Mouse (Mus musculus) adipocyte (in vitro differentiated cells): ENCODE data around the gene S100a9.

ENCODE experiments used
- DNase-seq: peaks from one replicate; pipeline ENCODE4 v3.0.0-alpha.2; 2016; ENCODE audit warnings: low spot score

The S100a9 gene

DNA sequence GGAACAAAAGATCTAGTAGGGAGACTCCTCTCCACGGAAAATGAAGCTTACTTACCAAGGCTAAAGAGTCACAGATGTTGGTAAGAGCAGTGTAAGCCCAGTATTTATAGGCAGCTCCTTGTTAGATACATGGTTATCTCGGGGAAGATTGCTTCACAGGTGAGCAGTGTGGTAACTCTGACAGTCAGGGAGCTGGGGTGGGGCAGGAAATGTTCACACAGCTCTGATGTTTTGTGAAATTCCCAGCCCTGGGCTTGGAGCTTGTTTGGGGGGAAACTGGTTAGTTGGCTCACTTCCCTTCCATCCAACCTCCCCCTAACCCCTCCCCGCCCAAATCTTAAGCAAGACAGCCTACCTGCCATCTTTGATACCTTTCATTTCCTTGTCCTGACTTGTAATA, at the start of gene S100a9:
TSS of gene S100a9 (minus strand) at position 109 of the 400 bp plus-strand sequence.
- DNase-seq = no peak

DNA sequence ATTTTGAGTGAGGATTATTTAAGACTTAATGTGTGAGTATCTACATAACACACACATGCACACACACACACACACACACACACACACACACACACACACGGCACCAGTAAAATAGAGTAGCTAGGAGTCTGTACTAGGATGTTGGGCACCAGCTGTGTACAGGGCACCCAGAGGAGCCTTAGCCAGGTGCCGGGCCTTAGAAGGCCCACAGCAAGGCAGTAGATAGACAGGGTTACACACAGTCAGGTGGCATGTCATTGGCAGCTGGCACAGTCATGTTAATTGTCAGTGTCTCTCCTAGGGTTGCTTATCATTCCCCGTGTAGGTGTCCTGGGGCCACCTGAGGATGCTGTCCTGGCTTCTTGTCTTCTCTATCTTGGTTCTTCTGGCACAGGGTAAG, 31.1 kb upstream of the S100a9 start, which contains the start of gene Pglyrp4:
TSS of gene Pglyrp4 (plus strand) at position 301 of the 400 bp plus-strand sequence.
- no peak for DNase-seq

DNA sequence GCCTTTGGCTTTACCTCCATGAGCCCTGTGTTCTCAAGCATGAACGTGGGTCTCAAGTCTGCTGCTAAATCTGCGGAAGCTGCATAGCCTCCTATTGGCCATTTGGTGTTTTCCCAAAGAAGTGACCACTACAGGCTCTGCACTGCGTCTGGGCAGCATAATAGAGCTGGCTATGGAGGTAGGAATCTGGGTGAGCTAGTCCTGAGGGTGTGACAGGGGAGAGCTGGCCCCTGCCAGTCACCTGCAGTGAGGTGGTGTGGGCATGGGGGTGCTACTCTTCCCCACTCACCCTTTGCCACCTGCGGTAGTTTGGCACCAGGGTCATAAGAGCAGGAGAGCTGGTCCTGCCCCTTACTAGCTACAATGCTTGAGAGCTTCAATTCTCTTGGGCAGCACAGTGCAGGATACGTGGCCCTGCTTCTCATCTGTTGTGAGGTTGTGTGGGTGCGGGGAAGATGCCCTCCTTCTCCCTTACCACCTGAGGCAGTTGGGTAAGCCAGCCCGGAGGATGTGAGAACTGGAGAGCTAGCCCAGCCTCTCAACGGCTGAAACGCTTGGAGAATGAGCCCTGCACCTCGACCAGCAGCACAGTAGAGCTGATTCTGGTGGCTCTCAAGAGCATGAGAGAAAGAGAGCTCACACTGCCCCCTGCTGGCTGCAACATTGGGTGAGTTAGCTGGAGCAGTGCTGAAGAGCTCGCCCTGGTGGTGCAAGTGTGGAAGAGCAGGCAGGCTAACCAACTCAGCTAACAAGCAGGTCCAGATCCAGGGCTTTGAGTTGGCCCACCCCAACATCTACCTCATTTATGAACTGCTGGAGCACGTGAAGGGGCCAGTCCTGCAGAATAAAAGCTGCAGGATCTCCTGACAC, 14.3 kb upstream of the S100a9 start:
- peak; percentile 96 for DNase-seq

DNA sequence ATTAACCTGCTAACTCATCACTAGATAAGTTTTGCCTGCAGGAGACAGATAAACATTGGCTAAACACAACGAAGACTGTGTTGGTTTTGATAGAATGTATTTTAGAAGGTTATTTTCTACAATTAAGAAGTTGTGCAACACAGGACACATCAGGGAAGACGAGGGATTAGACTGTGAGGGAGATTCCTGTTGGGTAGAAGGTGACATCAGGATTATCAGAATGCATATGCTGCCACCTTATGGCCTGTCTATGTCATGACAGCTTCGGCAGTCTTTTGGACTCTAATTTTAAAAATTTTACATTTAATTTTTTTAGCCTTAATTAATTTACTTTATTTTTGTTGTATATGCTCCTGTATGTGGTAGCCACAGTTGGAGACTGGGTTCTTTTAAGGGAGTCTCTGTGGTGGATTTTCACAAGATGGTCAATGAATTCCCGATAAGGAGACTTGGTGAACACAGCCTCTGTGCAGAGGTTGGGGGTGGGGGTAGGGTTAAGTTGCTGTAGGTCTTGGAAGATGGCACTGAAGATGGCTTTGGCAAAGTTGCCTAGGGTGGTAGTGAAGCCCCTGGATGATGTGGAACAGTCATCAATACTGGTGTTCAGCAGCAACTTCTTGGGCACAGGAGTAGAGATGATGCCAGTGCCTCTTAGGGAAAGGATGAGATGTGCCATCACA, 13.1 kb upstream of the S100a9 start:
- peak; percentile 71 for DNase-seq

DNA sequence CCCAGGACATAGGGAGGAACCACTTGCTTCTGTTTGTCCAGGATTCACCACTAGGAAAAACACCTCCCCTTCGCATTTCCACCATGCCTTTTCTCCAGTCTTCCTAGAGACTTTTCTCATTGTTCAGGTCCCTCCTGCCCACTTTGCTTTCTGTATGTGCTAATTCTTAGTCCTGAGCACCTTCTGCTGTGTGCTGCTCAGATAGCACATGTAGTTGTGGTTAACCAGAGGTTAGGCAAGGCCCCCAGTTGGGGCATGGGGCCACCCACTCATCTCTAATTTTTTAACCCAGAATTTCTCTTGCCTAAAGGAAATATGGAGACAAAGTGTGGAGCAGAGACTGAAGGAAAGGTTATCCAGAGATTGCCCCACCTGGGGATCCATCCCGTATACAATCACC, 6.7 kb upstream of the S100a9 start:
- no peak for DNase-seq

DNA sequence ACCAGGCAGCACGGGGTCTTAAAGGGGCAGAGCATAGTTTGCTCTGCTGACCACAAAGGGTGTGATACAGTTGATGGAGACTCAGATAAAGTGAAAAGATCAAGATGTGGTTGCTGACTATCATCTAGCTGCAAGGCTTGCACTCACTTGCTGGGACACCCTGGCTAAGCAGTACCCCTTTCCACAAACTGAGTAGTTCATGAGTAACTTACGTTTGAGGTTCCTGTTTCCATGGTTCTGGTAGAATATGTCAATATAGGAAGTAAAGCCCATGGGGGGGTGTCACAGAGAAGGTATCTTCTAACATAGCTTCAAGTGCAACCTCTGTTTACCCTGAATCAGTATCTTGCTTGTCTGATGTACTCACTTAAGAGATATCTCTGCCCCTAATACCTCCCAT, 2.0 kb downstream of the S100a9 start:
- DNase-seq = no peak

DNA sequence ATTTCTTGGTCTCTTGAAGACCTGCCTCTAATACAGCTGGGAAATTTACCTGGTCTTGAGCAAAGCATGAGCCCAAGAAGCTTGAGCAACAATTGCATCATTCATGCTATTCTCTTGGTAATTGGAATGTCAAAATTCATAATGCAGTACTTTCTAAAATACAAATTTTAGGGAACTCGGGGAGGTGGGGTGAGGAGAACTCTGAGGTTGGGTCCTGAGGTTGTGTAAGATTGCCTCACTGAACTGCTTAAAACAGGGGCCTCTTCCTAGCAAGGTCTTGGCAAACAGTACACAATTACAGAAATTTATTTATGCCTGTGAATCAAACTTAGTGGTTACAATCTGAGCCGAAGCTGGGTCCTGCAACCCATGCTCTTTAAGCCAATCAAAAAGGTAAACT, 8.7 kb downstream of the S100a9 start:
- DNase-seq = no peak

DNA sequence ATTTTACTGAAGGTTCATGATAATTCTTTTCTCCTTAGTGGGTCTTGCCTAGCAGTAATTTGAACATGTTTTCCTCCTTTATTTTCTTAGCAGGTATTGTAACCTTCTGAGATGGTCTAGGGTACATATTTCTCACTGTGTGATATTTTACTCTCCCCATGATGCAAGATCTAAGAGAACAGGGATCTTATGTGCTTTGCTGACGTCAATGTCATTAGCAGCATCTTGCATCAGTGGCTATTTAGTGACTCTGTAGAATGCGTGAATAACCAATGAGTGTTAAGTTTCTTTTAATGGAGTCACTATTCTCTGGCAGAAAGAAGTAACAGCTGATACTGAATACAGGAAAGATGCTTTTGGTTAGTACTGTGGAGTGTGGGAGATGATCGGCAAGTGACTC, 11.6 kb downstream of the S100a9 start:
- DNase-seq = no peak

DNA sequence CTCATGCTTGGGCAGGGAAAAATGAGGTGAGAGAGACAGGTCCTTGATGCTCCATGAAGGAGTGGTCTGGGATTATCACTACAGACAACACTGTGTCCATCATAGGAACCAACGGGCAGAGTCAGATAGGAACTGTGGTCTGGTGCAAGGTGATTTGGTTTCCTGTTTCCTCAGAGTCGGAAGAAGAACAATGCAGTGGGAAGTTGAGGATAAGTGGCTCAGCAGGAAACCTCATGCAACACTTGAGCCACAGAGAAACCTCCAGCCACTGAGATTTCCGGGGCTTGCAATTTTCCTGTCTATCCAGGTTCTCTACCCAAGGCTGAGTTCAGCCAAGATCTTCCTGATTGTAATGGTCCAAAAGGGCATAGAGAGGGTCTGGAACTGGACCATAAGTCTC, 16.9 kb downstream of the S100a9 start:
- no peak for DNase-seq

DNA sequence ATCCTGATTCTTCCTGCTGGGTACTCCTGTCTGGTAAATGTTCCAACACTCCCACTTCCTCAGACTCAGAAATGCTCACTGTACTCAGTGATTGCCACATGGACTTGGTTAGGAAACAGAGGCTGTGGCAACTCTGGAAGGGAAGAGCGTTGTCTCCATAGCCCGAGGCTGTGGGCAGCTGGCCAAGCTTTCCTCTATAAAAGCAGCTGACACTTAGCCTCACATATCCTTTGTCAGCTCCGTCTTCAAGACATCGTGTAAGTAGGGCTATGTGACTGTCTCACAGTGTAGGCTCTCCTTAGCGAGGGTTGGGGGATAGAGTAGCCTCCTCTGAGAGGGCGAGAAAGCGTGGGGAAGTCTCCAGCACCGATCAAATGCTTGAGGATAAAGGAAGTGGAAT, 26.7 kb downstream of the S100a9 start, which contains the start of gene S100a8:
TSS of gene S100a8 (plus strand) at position 133 of the 400 bp plus-strand sequence.
- peak; percentile 96 for DNase-seq

DNA sequence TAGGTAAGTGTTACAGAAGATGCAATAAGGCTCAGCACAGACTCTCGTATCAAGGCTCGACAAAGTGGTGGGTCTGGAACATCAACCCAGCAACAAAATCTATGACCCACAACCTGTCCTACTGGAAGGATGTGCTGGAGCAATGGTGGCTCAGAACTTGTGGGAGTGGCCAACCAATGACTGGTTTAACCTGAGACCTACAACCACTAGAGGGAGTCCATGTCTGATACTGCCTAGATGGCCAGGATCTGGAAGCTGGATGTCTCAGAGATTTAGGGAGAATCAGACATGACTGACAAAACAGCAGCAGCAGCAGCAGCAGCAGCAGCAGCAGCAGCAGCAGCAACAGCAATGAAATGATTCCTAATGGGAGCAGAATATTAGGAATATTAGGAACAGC, 31.3 kb downstream of the S100a9 start:
- peak; percentile 68 for DNase-seq

DNA sequence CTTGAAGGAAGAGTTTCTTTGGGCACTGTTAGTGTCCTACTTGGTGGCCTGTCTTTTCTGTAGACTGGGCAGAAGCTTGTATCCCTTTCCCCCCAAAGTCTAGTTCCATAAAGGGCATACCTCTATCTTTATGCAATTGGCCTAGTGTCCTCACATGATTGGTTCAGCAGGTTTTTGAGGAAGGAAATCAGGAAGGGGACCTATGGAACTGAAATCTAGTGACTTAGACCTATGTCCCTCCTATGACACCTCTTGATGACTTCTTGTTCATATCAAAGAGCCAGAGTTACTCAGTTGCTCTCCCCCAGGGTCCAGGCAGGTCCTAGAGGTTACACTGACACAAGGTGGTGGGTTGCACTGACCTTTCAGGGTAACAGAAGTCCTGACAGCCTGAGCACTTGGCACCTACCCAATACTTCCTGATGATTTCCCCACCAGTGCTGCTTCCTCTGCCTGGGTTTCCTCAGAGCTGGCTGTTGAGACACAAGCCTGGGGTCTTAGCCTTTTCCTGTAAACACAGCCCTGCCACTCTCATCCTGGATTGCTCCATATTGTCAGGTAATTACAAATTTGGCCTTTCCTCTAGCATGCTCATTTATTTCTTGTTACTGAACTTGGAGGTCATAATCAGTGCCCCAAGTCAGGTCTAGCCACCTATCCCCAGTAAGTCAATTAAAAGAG, 36.0 kb downstream of the S100a9 start:
- DNase-seq = no peak

DNA sequence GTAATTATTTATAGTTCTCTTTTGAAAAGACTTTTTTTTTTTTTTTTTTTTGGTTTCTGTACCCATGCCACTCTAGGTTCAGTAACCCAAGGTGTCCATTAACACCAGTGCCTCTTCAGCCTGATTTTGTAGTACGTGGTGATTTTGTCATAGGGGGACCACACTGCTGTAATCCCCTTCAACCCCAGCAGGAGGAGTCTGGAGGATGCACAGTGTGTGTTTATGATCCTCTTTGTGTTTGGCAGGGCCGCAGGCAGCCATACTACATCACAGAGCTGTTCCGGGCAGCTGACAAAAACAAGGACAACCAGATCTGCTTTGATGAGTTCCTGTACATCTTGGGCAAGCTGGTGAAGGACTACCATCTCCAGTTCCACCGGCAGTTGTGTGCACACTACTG, 38.1 kb downstream of the S100a9 start:
- no peak for DNase-seq

DNA sequence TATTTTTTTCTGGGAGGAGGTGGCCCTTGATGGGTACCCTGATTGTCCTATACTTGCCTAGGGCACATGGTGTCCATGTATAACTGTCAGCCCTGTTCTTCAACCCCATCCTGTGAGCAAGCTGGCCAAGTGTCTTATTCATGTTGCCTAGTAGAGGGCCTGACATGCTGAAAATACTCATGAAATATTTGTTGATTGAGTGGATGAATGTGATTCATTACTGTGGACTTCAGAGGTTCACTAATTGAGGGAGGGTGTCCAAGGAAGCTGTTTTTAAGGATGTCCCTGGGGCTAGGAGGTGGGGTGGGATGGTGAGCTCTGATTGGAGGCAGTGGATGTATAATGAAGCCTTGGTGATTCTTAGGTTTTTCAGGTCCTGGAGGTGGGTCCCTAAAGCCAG, 41.8 kb downstream of the S100a9 start, which contains the start of gene S100a7a:
TSS of gene S100a7a (plus strand) at position 301 of the 400 bp plus-strand sequence.
- DNase-seq = no peak

DNA sequence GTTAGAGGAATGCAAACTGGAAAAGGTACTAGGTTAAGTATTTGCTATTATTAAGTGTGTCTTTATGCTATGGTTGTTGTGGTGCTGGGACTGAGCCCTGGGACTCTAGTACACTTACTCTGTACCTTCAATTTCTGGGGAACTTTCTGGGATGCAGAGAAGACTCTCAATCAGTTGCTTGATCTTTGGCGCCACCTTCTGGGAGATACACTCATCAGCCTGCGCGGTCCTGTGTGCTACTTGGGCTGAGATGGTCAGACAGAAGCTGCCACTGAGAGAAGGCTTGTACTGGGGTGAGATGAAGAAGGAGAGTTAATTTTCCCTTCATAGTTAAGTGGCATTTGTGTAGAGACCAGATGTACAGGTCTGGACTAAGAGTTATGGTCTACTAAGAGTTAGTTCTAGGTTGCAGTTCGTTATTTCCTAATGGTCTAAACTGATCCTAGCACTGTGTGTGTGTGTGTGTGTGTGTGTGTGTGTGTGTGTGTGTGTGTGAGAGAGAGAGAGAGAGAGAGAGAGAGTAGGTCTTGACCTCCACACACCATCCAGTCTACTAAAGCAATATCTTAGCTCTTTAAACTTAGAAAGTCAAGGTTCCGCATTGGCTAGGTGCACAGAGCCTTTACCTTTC, 42.5 kb downstream of the S100a9 start:
- DNase-seq = peak; percentile 90

DNA sequence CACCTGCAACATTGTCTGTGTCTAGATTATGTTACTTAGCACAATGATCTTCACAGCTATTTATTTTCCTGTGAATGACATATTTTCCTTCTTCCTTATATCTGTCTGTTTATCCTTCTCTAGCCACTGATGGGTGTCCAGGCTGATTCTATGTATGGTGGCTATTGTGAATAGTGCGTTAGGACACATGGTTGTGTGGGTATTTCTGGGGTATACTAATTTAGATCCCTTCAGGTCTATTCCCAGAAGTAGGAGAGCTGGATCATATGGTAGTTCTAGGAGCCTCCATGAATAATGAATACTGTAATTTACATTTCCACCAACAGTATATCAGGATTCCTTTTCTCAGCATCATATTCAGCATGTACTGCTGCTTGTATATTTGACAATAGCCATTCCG, 45.7 kb downstream of the S100a9 start:
- DNase-seq = no peak

DNA sequence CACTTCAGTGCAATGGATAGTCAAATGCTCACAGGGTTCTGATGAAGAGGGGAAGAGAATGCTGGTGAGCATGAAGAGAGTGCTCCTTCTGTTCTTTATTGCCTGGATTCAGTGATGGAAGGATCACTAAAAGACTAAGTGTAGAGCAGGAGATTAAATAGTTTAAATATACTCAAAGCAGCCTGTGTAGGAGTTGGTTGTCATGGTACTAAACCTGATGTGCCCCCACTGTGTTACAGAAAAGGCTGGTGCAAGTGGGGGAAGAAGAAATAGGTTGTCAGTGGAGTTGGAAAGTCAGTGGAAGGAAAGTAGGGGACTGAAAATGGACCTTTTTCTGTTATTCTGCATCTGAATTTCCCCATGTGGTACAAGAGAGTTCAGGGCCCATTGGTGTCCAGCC, 46.5 kb downstream of the S100a9 start:
- DNase-seq = no peak

DNA sequence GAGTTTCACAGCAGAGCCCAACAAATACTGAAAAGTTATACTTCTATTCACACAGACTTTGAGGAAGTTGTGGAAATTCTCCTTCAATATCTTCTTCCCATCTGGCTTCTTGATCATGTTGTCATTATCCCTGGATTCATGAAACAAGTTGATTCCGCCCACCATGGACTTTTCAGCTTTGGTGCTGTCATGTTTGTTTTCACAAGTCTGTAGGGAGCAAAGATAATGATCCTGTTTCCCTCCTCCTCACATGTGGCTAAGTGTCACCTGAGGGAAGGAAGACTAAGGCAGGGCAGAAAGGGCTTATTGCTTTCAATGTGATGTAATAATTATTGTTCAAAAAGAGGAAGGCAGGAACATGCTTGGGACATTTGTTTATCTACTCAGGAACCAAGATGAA, 48.2 kb downstream of the S100a9 start:
- DNase-seq = no peak

DNA sequence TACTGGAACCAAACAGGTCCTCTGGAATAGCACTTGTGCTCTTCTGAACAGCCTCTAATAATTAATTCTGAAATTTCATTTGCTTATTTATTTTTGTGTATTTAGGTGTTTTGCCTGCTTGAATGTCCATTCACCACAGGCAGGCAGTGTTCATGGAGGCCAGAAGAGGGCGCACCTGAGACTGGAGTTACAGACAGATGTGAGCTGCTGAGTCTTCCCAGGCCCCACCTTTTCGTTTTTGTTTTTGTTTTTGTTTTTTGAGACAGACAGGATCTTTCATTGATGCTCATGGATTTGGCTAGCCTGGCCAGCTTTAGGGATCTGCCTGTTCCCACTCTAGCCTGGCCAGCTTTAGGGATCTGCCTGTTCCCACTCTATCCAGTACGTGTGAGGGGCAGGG, 51.3 kb downstream of the S100a9 start:
- peak; percentile 54 for DNase-seq
